Mouse (Mus musculus) forebrain, embryonic 14.5 days (tissue): ENCODE results near the gene Poc1b. TPM values are rescaled to one million over a fixed set of nuclear protein-coding genes. Genes with fewer than 3 reads are reported as not detected.

Source experiments
- ATAC-seq: fragments of 200-750 bp; cut with Nextera tagmentation; 2 replicates; pipeline ENCODE4 v1.8.0; 2017; ENCODE audit warnings: mild to moderate bottlenecking, moderate library complexity
- DNase-seq: peaks from one replicate; pipeline ENCODE4 v3.0.0-alpha.2; 2015; ENCODE audit warnings: low spot score
- H3K27ac ChIP-seq: fragments of 300-500 bp; sonication (generic); 2 replicates; pipeline ENCODE4 v1.5.1; 2014; ENCODE audit warnings: low read depth, mild to moderate bottlenecking, control low read depth, low read length, moderate library complexity
- H3K27me3 ChIP-seq: fragments of 300-500 bp; sonication (generic); replicated peaks from 2 replicates; pipeline ENCODE4 v1.6.1; 2014; ENCODE audit warnings: low read length, control low read depth, mixed read lengths; ENCODE audit not compliant: control insufficient read depth, insufficient read depth
- H3K36me3 ChIP-seq: fragments of 300-500 bp; sonication (generic); 2 replicates; pipeline ENCODE4 v1.6.1; 2014; ENCODE audit warnings: low read length, control low read depth; ENCODE audit not compliant: control insufficient read depth, insufficient read depth
- H3K4me1 ChIP-seq: fragments of 300-500 bp; sonication (generic); 2 replicates; pipeline ENCODE4 v1.6.1; 2014; ENCODE audit warnings: antibody characterized with exemption, low read length, control low read depth; ENCODE audit not compliant: control insufficient read depth, insufficient read depth
- H3K4me2 ChIP-seq: fragments of 300-500 bp; sonication (generic); 2 replicates; pipeline ENCODE4 v1.6.1; 2014; ENCODE audit warnings: mild to moderate bottlenecking, control low read depth, low read length
- H3K4me3 ChIP-seq: fragments of 300-500 bp; sonication (generic); 2 replicates; pipeline ENCODE4 v1.5.1; 2014; ENCODE audit warnings: low read depth, low read length, control low read depth
- H3K9ac ChIP-seq: fragments of 300-500 bp; sonication (generic); 2 replicates; pipeline ENCODE4 v1.6.1; 2014; ENCODE audit warnings: mild to moderate bottlenecking, low read length, control low read depth, moderate library complexity
- H3K9me3 ChIP-seq: fragments of 300-500 bp; sonication (generic); replicated peaks from 2 replicates; pipeline ENCODE4 v1.6.1; 2016; ENCODE audit warnings: low read length, control low read depth, mixed read lengths; ENCODE audit not compliant: control insufficient read depth
- WGBS: fragments of 180-500 bp; shearing (Covaris S2); extraction: QIAGEN DNeasy Blood & Tissue Kit; methylation state at CpG from one replicate; pipeline ENCODE4 v1.1.7; 2014; 5-methylcytosine and 5-hydroxymethylcytosine counted together
- polyA plus RNA-seq: library from polyadenylated mRNA; unstranded; fragments of >200 nt; fragmentation: Nextera tagmentation; extraction: Ambion mirVana; gene quantifications from 2 replicates; pipeline ENCODE4 v1.2.1, GENCODE M21; 2014

Poc1b gene
- polyA plus RNA-seq, 1 experiment from 2014 or later: 20.8 TPM

DNA sequence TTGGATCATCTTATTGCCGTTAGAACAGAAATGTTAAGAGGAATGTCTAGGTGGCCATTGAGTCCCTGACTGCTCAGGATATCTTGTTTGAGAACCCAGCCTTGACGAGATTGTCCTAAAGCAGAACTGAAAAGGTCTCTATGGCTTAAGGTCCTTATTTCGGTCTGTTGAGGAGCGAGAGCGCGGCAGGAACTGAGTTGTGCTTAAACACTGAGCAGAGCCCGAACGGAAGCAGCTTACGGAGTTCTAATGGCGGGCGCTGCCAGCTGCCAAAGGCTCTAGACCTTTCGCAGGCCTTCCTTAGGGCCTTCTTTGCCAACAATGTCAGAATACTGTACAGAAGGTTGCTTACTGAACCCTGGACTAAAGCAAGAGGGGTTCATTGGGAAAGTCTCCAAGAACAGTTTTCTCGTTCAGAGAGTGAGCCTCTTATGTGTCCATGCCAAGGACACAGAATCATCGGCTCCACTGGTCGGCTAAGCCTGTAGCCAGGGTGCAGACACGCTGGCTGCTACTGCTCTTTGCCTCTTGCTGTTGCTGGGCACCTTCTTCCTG is 26.6 kb downstream of the Poc1b start:
- no peak overlapping the region for H3K4me2 ChIP-seq
- peaks cover 23% of the 10 kb centered on the region; the same call in 1 of the 2 replicates for H3K36me3 ChIP-seq
- H3K9ac ChIP-seq: no peak overlapping the region
- ATAC-seq (no peak), DNase-seq (no peak)
- WGBS: 95% methylated on average over 16 of the region's 16 CpGs
- H3K4me3 ChIP-seq: no peak overlapping the region
- no peaks in the 10 kb centered on the region for H3K27me3 ChIP-seq
- no peak overlapping the region for H3K27ac ChIP-seq
- H3K9me3 ChIP-seq: no peaks in the 10 kb centered on the region
- H3K4me1 ChIP-seq: no peaks in the 10 kb centered on the region

DNA sequence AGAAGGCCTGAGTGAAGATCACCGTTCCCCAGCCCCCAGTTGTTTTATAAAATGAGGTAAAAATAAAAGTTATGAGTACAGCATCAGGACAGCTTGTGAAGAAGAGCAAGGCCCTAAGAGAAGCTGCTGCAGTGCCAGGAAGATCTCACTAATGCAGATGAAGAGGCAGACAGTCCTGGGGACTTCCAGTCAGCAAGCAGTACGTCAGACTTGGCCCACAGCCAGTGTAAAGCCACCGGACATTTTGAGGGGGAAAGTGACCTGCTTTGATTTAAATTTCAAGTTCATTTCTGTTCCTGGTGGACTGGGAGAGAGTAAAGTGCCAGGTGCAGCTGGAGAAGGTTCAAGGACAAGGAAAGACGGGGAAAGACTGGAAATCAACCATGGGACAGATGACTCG is 29.5 kb downstream of the Poc1b start:
- Histone ChIP-seq H3K4me2 (no peak overlapping the region), H3K4me3 (no peak overlapping the region), H3K27me3 (no peaks in the 10 kb centered on the region), H3K9me3 (no peaks in the 10 kb centered on the region), H3K4me1 (no peaks in the 10 kb centered on the region), H3K27ac (no peak overlapping the region), H3K9ac (no peak overlapping the region), H3K36me3 (peaks cover 18% of the 10 kb centered on the region; the same call in 1 of the 2 replicates)
- DNase-seq: peak; percentile 17
- 69% methylated on average over 5 of the region's 5 CpGs for WGBS
- ATAC-seq: no peak

DNA sequence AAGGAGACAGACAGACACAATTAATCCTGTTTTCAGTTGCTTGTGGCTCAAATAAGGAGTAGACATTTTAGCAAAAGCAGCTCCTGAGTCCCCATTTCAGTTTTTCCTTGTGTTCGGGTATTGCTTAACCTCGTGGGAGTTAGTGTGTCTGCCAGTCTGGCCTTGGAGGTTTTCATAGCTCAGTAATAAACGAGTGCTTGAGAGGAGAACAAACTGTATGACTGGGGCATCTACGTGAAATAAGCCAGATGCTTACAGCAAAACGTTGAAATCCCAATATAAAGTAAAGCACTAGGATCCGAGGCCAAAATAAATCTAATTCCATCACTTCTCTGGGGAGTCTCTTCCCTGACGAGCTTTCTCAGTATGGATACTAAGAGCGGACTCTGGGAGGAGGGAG is 38.8 kb downstream of the Poc1b start:
- no peak overlapping the region for H3K4me3 ChIP-seq
- peaks cover 16% of the 10 kb centered on the region; the same call in 1 of the 2 replicates for H3K36me3 ChIP-seq
- H3K4me2 ChIP-seq: no peak overlapping the region
- H3K9ac ChIP-seq: no peak overlapping the region
- no peaks in the 10 kb centered on the region for H3K27me3 ChIP-seq
- 87% methylated on average over 8 of the region's 8 CpGs for WGBS
- DNase-seq (no peak), ATAC-seq (no peak)
- H3K27ac ChIP-seq: no peak overlapping the region
- H3K4me1 ChIP-seq: no peaks in the 10 kb centered on the region
- H3K9me3 ChIP-seq: no peaks in the 10 kb centered on the region

DNA sequence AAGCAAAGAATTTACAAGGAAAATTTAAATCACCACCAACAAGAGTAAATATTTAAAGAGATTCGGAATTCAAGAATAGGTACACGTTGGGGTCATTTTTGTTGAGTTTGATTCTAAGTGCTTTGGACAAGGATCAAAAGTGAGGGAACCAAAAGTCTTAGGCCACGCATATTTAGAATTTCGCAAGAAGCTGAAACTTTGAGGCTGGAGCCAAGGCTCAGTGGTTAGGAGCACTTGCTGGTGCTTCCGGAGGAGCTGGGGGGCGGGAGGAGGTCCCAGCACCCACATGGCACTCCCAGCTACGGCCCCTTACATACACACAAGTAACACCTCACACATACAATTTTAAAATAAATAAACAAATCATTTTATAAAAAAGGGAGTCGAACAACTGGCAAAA is 39.8 kb downstream of the Poc1b start:
- H3K4me2 ChIP-seq: no peak overlapping the region
- no peaks in the 10 kb centered on the region for H3K9me3 ChIP-seq
- H3K27ac ChIP-seq: no peak overlapping the region
- no peaks in the 10 kb centered on the region for H3K4me1 ChIP-seq
- DNase-seq (no peak), ATAC-seq (no peak)
- peaks cover 17% of the 10 kb centered on the region; the same call in 1 of the 2 replicates for H3K36me3 ChIP-seq
- WGBS: 93% methylated on average over 8 of the region's 8 CpGs
- H3K27me3 ChIP-seq: no peaks in the 10 kb centered on the region
- no peak overlapping the region for H3K4me3 ChIP-seq
- no peak overlapping the region for H3K9ac ChIP-seq

DNA sequence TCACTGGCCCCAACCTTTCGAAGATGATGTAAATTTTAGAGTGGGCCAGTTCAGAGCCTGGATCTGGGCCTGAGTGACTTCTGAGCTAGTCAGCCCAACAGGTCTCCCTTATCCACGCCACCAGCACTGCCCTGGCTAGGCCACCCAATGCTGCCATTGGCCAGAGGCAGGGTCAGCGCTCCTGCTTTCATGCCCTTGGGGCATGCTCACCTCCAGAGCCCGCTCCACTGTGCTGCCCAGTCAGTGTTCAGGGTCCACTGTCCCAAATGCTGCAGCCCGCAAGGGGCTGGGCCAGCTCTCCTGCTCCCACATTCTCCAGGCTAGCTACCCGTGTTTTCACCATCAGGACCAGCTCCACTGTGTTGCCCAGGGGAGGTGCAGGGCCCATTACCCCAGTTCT is 43.2 kb downstream of the Poc1b start:
- H3K9me3 ChIP-seq: no peaks in the 10 kb centered on the region
- ATAC-seq (no peak), DNase-seq (no peak)
- H3K4me1 ChIP-seq: no peaks in the 10 kb centered on the region
- no peak overlapping the region for H3K4me2 ChIP-seq
- H3K36me3 ChIP-seq: 0 out of 2 replicates have a peak, but pooled peaks cover 14% of the 10 kb centered on the region
- no peak overlapping the region for H3K27ac ChIP-seq
- no peak overlapping the region for H3K4me3 ChIP-seq
- WGBS: 87% methylated on average over 6 of the region's 6 CpGs
- no peak overlapping the region for H3K9ac ChIP-seq
- no peaks in the 10 kb centered on the region for H3K27me3 ChIP-seq

DNA sequence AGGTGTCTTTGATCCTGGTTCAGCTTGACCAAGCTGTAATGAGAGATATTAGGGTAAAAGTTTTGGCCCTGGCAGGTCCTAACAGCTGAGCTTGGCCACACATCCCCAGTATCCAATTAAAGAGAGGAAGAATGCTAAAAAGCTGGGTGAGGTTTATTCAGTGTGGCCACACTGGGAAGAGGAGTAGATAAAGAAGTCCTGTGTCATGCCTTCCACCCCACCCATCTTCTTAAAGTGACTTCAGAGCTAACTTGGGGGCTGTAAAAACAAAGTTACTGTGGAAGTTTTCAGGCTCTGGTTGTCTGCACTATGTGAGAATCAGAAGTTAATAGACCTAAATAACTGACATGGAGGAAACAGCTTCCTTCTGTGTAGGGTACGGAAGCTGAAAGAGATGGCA is 44.7 kb downstream of the Poc1b start:
- 97% methylated on average over 1 of the region's 1 CpGs for WGBS
- no peak overlapping the region for H3K4me3 ChIP-seq
- ATAC-seq (no peak), DNase-seq (no peak)
- H3K9me3 ChIP-seq: no peaks in the 10 kb centered on the region
- H3K4me1 ChIP-seq: no peaks in the 10 kb centered on the region
- H3K27me3 ChIP-seq: no peaks in the 10 kb centered on the region
- peaks cover 14% of the 10 kb centered on the region for H3K36me3 ChIP-seq
- H3K4me2 ChIP-seq: no peak overlapping the region
- no peak overlapping the region for H3K9ac ChIP-seq
- no peak overlapping the region for H3K27ac ChIP-seq

DNA sequence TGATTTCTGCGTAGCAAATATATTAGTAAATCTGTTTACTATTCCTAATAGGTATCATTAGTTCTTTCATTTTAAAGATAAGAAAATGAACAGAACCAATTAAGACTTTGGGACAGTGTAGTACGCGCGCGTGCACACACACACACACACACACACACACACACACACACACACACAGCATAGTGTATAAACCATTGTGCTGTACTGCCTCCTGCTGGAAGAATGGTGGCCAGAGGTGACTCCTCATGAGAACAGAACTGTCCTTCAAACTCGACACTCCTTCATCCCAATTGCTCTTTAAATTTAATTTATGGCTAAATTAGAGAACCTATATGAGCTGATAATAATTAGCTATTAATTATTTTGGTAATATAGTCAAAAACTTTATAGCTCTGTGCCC is 45.2 kb downstream of the Poc1b start:
- H3K4me2 ChIP-seq: no peak overlapping the region
- H3K9ac ChIP-seq: no peak overlapping the region
- ATAC-seq (no peak), DNase-seq (no peak)
- 92% methylated on average over 6 of the region's 6 CpGs for WGBS
- H3K4me1 ChIP-seq: no peaks in the 10 kb centered on the region
- H3K36me3 ChIP-seq: peaks cover 19% of the 10 kb centered on the region
- H3K9me3 ChIP-seq: no peaks in the 10 kb centered on the region
- no peaks in the 10 kb centered on the region for H3K27me3 ChIP-seq
- H3K27ac ChIP-seq: no peak overlapping the region
- no peak overlapping the region for H3K4me3 ChIP-seq

DNA sequence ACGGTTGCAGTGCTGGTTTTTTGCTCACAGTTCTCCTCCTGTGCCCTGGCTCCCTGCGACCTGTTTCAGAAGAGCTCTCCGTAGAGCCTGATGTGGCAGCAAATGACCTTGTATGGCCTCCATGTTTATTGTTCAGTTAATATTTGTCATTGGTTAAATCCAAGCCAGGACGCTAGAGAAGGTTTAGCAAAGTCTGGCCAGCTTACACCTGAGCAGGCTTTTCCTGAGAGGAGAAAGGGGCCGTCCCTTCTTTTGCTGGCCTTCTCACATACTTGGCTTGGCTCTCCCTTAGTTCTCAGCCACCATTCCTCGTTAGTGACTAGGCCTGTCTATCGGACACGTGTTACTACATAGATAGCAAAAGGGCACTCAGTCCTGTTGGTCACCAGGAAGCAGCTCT is 47.8 kb downstream of the Poc1b start:
- Histone ChIP-seq H3K27me3 (no peaks in the 10 kb centered on the region), H3K9ac (no peak overlapping the region), H3K27ac (no peak overlapping the region), H3K4me2 (no peak overlapping the region), H3K4me1 (no peaks in the 10 kb centered on the region), H3K9me3 (no peaks in the 10 kb centered on the region), H3K36me3 (peaks cover 23% of the 10 kb centered on the region), H3K4me3 (no peak overlapping the region)
- DNase-seq (no peak), ATAC-seq (no peak)
- 82% methylated on average over 8 of the region's 8 CpGs for WGBS

DNA sequence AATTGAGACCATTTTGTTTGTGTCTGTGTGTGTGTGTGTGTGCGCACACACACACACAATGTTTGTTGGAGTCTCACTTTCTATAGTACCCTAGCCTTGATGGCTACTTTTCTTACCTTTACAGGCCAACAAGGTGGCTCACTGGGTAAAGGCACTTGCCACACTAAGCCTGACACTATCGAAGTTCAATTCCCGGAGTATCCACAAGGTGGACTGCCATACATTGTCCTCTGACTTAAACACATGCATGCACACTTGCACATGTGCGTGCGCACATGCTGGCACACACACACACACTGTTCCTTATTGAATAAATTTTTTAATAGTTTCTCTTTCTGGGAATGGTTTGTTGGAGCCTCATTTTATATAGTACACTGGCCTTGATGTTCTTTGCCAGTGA is 50.0 kb downstream of the Poc1b start:
- no peak overlapping the region for H3K4me2 ChIP-seq
- H3K27ac ChIP-seq: no peak overlapping the region
- H3K9me3 ChIP-seq: no peaks in the 10 kb centered on the region
- peaks cover 17% of the 10 kb centered on the region for H3K36me3 ChIP-seq
- WGBS: 94% methylated on average over 5 of the region's 5 CpGs
- DNase-seq: no peak
- no peaks in the 10 kb centered on the region for H3K27me3 ChIP-seq
- ATAC-seq: peak; percentile 23; the same call in 1 of the 2 replicates
- H3K9ac ChIP-seq: no peak overlapping the region
- no peak overlapping the region for H3K4me3 ChIP-seq
- H3K4me1 ChIP-seq: no peaks in the 10 kb centered on the region
